Comparison of ENCODE assay signal across 11 mouse cellular contexts in genomic region chr6:144319717-144320116, GRCm38 (mm10).
"Had no signal": no experiment of that assay in that cellular context is flagged by ENCODE, and none has a peak within 500 bp of the region (broad histone marks: within the 10 kb centered on the region; RNA-seq: fewer than 3 reads in every experiment).

No protein-coding gene starts in this region.

- H3K4me2 ChIP-seq: limb, embryonic 12.5 days; liver, embryonic 13.5 days; midbrain, embryonic 13.5 days had no signal

- H3K9me3 ChIP-seq: limb, embryonic 12.5 days; liver, embryonic 13.5 days; midbrain, embryonic 13.5 days had no signal

- H3K4me3 ChIP-seq: left cerebral cortex, adult 2 months; limb, embryonic 12.5 days; liver, embryonic 13.5 days; midbrain, embryonic 13.5 days had no signal

- ATAC-seq: liver, postnatal 0 days; midbrain, embryonic 13.5 days had no signal

- H3K9ac ChIP-seq: limb, embryonic 12.5 days; liver, embryonic 13.5 days; liver, postnatal 0 days; midbrain, embryonic 13.5 days had no signal

- DNase-seq: kidney, postnatal 25 days; liver; liver, embryonic 13.5 days; liver, postnatal 0 days; right cerebral cortex, adult 18-20 months; right cerebral cortex, postnatal 4 days; spleen, adult 18-20 months; thymus, adult 18-20 months had no signal

- H3K4me1 ChIP-seq: liver, embryonic 13.5 days; midbrain, embryonic 13.5 days had no signal

- H3K36me3 ChIP-seq: limb, embryonic 12.5 days; liver, embryonic 13.5 days; midbrain, embryonic 13.5 days had no signal

- H3K27ac ChIP-seq: left cerebral cortex, adult 2 months; limb, embryonic 12.5 days; liver, embryonic 13.5 days; midbrain, embryonic 13.5 days had no signal

- H3K27me3 ChIP-seq: limb, embryonic 12.5 days; liver, embryonic 13.5 days; midbrain, embryonic 13.5 days had no signal
